Mouse (Mus musculus) frontal cortex, postnatal 14 days (tissue): ENCODE data around the gene Ghrh.

ENCODE experiments used
- DNase-seq, 2 experiments: peaks; one replicate each; pipeline ENCODE4 v3.0.0; 2022; ENCODE audit warnings: low spot score in 2 of 2

The Ghrh gene

DNA sequence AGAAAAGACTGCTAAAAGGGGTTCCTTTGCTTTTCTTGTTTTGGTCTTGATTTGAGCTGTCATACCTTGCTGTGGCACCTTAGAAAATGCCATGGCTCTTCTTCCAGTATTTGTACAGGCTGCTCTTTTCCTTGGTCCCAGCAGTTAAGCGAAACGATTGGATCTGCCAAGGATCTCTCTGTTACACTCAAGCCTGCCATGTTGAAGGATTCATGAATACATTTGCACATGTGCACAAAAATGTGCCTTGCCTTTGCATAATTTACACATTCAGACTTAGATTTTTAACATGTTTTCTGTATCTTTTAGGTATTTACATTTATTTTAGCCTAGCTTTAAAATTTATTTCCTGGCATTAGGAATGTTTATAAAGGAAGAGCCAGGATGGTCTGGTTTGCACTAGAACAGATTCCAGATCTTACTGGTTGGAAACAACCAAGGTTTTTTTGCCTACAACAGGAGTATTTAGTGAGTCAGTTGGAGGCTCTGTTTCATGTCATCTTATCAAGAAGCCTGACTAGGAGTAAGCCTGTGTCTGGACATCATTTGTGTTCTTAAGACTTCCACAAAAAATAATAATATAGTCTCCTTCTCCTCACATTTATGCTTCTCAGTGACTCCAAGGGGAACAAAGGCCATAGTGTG lies 38.9 kb downstream of the Ghrh start:
- no peak for DNase-seq

DNA sequence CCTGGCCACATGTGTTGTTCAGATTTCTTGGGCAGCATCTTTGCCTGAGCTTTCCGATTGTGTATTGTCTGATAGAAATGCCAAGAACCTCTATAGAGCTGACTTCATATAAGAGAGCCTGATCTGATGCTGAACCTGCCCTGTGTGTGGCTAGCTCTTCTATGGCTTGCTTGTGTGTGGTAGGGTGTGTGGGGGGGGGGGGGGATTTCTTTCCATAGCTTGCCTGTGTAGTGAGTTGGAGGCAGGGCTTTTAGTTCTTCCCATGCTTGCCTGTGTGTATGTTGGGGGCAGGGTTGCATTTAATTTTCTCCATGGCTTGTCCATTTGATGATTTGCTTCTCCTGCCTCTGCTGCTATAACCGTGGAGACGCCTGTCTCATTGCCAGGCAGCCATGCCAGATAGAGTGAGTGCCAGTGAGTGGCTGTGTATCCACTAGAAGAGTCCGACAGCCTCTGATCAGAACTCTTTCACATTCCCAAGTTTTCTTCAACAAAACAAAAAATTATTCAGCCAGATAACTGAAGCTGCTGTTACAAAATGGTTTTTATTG lies 39.5 kb downstream of the Ghrh start:
- no peak for DNase-seq

DNA sequence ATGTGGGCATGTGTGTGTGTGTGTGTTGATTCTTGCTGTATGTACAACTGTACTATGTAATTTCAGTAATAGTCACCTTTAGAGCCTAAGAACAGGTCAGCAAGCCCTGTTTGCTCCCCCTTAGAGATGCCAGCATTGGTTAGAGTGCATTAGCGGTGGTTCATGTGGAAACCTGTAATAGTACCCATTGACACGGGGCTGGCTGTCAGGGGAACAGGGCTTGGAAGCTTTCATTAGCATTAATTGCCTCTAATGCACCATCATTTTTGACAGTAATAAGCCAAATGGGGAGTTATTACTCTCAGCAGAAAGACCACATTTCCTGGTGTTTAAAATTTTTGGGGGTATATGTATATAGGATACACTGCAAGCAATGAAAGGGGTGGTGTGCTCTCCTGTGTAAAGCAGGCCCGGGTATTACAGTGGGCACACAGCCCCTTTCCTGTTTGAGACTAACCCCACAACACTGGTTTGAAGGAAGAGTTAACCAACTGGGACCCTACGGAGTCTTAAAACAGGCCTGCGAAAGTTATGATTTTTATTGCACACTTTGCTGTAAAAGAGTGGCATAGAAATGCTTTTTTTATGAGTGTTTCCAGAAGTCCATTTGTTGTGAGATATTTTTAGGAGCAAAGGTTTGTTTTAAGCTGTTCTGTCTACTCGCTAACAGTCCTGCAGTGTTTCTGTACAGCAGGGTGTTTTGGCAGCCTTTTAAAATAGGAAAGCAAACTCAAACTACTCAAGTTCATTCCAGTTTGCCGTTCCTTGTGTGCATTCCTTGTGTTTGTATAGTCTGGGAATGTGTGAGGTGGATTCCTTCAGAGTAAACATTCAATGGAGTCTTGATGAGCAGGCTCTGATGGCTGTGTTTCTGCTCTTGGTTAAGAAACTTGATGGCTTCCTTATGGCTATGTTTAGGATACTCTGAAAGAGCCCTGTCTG lies 40.9 kb downstream of the Ghrh start:
- no peak for DNase-seq

GRCm38 (mm10) chr2:157303096-157303495 lies 44.2 kb downstream of the Ghrh start:
- peak in 1 of 2 experiments; percentile 22 for DNase-seq

DNA sequence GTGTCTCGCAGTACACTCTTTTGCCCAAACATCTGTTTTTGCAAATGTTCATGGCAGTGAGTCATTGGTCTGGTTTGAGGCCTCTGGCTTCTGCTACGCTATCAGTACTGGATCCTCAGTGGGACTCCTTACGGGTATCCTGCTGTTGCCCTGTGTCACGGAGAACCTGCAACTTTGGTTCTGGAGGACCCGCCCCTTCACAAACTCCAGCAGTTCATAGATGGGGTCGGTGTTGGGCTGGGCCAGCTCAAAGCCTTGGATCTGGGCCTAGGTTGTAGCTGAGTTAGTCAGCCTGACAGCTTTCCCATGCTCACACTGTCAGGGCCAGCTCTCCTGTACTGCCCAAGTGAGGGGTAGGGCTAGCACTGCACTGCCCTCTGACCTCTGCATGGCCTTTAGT lies 47.3 kb downstream of the Ghrh start:
- no peak for DNase-seq

- DNase-seq, result no peak
Measured at GRCm38 (mm10) chr2:157296105-157296689, 51.1 kb downstream of the Ghrh start.

DNA sequence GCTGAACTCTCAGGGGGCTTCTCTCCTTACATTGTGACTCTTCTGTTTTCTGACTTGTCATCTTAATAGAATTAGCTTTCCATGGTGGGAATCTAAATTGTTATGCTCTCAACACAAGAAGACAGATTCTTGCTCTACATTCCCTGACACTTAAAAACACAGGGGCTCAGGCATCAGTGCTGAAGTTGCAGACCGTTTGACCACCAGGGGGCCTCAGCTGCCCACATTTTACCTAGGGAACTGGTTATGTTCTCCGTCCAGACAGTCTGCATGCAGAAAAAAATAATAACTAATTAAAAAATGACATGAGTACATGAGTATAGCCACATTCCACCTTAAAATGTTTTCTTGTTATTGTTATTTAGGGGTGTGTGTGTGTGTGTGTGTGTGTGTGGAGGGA lies 55.2 kb downstream of the Ghrh start:
- DNase-seq, result peak; percentile 34 to 71

- no peak for DNase-seq
Measured at GRCm38 (mm10) chr2:157288996-157289395, 58.3 kb downstream of the Ghrh start.

DNA sequence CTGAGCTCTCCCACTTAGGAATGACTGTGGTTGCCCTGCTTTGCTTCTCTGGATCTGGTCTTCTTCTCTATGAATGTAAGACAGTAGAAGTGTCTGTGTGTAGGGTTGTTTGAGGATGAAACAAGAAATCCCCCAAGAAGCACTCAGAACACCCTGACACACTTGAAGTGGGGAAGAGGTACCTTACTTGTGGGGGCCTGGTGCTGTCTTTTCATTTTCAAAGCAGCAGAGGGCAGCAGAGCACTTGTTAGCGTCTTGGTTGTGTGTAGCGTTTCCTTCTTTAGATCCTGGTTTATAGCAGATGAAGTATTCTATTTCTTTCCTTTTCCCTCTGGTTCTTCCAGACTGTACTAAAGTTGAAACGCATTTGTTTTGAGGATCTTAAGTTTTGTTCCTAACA lies 59.8 kb downstream of the Ghrh start:
- peak; percentile 22 to 55 for DNase-seq

DNA sequence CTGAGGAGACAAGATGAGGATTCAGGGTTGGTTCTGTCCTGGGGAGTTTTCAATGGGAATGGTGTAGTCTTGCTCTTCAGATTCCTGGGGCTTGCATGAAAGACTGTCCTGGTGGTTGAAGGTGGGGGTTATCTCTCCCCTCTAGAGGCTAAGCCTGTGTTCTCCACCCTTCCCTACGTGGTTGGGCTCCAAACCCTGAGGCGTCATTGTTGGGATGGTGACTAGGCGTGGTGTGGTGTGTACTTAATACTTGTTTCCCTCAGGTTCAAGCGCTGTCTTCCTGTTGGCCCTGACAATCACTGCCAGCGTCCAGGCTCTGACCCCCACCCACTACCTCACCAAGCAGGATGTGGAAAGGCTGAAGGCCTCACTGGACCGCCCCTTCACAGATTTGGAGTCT lies 64.0 kb downstream of the Ghrh start:
- no peak for DNase-seq
